Mouse (Mus musculus): ENCODE measurements around the gene Arid4a. TPM values are rescaled to one million over a fixed set of nuclear protein-coding genes. Genes with fewer than 3 reads are reported as not detected.

The Arid4a gene
- polyA plus RNA-seq, 1 experiment from 2014 or later: 32.5 TPM

GRCm38 (mm10) chr12:71003760-71004426, 11.9 kb upstream of the Arid4a start:
- no peak overlapping the region for H3K4me2 ChIP-seq (ENCODE audit: low read depth, low read length)
- no peak overlapping the region for H3K27ac ChIP-seq (replicated peaks; ENCODE audit: low read depth, low read length)
- H3K36me3 ChIP-seq (ENCODE audit: control insufficient read depth, insufficient read depth, low read length): peaks cover 63% of the 10 kb centered on the region
- no peak for ATAC-seq (ENCODE audit: low read depth)
- no peaks in the 10 kb centered on the region for H3K9me3 ChIP-seq (ENCODE audit: control insufficient read depth, low read length)
- H3K9ac ChIP-seq (ENCODE audit: low read depth, low read length): no peak overlapping the region
- H3K27me3 ChIP-seq (replicated peaks; ENCODE audit: control insufficient read depth, insufficient read depth, low read length): no peaks in the 10 kb centered on the region
- no peak for DNase-seq (ENCODE audit: low spot score)
- WGBS: 93% methylated on average over 5 of the region's 6 CpGs
- no peaks in the 10 kb centered on the region for H3K4me1 ChIP-seq (ENCODE audit: control insufficient read depth, insufficient read depth, low read length)
- H3K4me3 ChIP-seq (ENCODE audit: low read depth, low read length): no peak overlapping the region

- Histone ChIP-seq H3K9ac (ENCODE audit: low read depth, low read length) (no peak overlapping the region), H3K27me3 (replicated peaks; ENCODE audit: control insufficient read depth, insufficient read depth, low read length) (no peaks in the 10 kb centered on the region), H3K4me1 (ENCODE audit: control insufficient read depth, insufficient read depth, low read length) (no peaks in the 10 kb centered on the region), H3K4me3 (ENCODE audit: low read depth, low read length) (no peak overlapping the region), H3K36me3 (ENCODE audit: control insufficient read depth, insufficient read depth, low read length) (peaks cover 82% of the 10 kb centered on the region), H3K9me3 (ENCODE audit: control insufficient read depth, low read length) (no peaks in the 10 kb centered on the region), H3K27ac (replicated peaks; ENCODE audit: low read depth, low read length) (no peak overlapping the region), H3K4me2 (ENCODE audit: low read depth, low read length) (no peak overlapping the region)
- ATAC-seq (ENCODE audit: low read depth) (no peak), DNase-seq (ENCODE audit: low spot score) (no peak)
- WGBS: 89% methylated on average over 6 of the region's 6 CpGs
Measured at GRCm38 (mm10) chr12:71006141-71006540, 9.6 kb upstream of the Arid4a start.

- Histone ChIP-seq H3K9me3 (ENCODE audit: control insufficient read depth, low read length) (no peaks in the 10 kb centered on the region), H3K4me3 (ENCODE audit: low read depth, low read length) (no peak overlapping the region), H3K9ac (ENCODE audit: low read depth, low read length) (no peak overlapping the region), H3K36me3 (ENCODE audit: control insufficient read depth, insufficient read depth, low read length) (peaks cover 85% of the 10 kb centered on the region), H3K4me2 (ENCODE audit: low read depth, low read length) (no peak overlapping the region), H3K27me3 (replicated peaks; ENCODE audit: control insufficient read depth, insufficient read depth, low read length) (no peaks in the 10 kb centered on the region), H3K27ac (replicated peaks; ENCODE audit: low read depth, low read length) (no peak overlapping the region), H3K4me1 (ENCODE audit: control insufficient read depth, insufficient read depth, low read length) (no peaks in the 10 kb centered on the region)
- no peak for DNase-seq (ENCODE audit: low spot score)
- no peak for ATAC-seq (ENCODE audit: low read depth)
- WGBS: 85% methylated on average over 7 of the region's 7 CpGs
Measured at GRCm38 (mm10) chr12:71006901-71007300, 8.9 kb upstream of the Arid4a start.

GRCm38 (mm10) chr12:71009769-71010168, 6.0 kb upstream of the Arid4a start:
- Histone ChIP-seq H3K4me2 (ENCODE audit: low read depth, low read length) (no peak overlapping the region), H3K9ac (ENCODE audit: low read depth, low read length) (no peak overlapping the region), H3K4me1 (ENCODE audit: control insufficient read depth, insufficient read depth, low read length) (peaks cover 16% of the 10 kb centered on the region), H3K36me3 (ENCODE audit: control insufficient read depth, insufficient read depth, low read length) (peaks cover 79% of the 10 kb centered on the region), H3K27ac (replicated peaks; ENCODE audit: low read depth, low read length) (no peak overlapping the region), H3K27me3 (replicated peaks; ENCODE audit: control insufficient read depth, insufficient read depth, low read length) (no peaks in the 10 kb centered on the region), H3K4me3 (ENCODE audit: low read depth, low read length) (no peak overlapping the region), H3K9me3 (ENCODE audit: control insufficient read depth, low read length) (no peaks in the 10 kb centered on the region)
- ATAC-seq (ENCODE audit: low read depth): no peak
- WGBS: 56% methylated on average over 4 of the region's 4 CpGs
- peak; percentile 23 for DNase-seq (ENCODE audit: low spot score)

- Histone ChIP-seq H3K4me2 (ENCODE audit: low read depth, low read length) (peak overlapping the region; percentile 85), H3K4me3 (ENCODE audit: low read depth, low read length) (peak overlapping the region; percentile 64), H3K27me3 (replicated peaks; ENCODE audit: control insufficient read depth, insufficient read depth, low read length) (no peaks in the 10 kb centered on the region), H3K9ac (ENCODE audit: low read depth, low read length) (peak overlapping the region; percentile 83), H3K27ac (replicated peaks; ENCODE audit: low read depth, low read length) (peak overlapping the region; percentile 98), H3K9me3 (ENCODE audit: control insufficient read depth, low read length) (no peaks in the 10 kb centered on the region), H3K4me1 (ENCODE audit: control insufficient read depth, insufficient read depth, low read length) (peaks cover 16% of the 10 kb centered on the region), H3K36me3 (ENCODE audit: control insufficient read depth, insufficient read depth, low read length) (peaks cover 35% of the 10 kb centered on the region)
- under 1% methylated on average over 21 of the region's 32 CpGs for WGBS
- no peak; the same call in 1 of the 2 replicates for ATAC-seq (ENCODE audit: low read depth)
- DNase-seq (ENCODE audit: low spot score): peak; percentile 38
Measured at GRCm38 (mm10) chr12:71014845-71015362, 886 bp upstream of the Arid4a start.

- Histone ChIP-seq H3K9me3 (ENCODE audit: control insufficient read depth, low read length) (no peaks in the 10 kb centered on the region), H3K4me1 (ENCODE audit: control insufficient read depth, insufficient read depth, low read length) (peaks cover 16% of the 10 kb centered on the region), H3K4me3 (ENCODE audit: low read depth, low read length) (peak overlapping the region; percentile 96), H3K9ac (ENCODE audit: low read depth, low read length) (peak overlapping the region; percentile 92), H3K27ac (replicated peaks; ENCODE audit: low read depth, low read length) (peak overlapping the region; percentile 97), H3K4me2 (ENCODE audit: low read depth, low read length) (peak overlapping the region; percentile 68), H3K36me3 (ENCODE audit: control insufficient read depth, insufficient read depth, low read length) (peaks cover 39% of the 10 kb centered on the region), H3K27me3 (replicated peaks; ENCODE audit: control insufficient read depth, insufficient read depth, low read length) (no peaks in the 10 kb centered on the region)
- no CpG with 5 or more reads among the region's 33 CpGs for WGBS
- ATAC-seq (ENCODE audit: low read depth): peak; percentile 5; the same call in 1 of the 2 replicates
- DNase-seq (ENCODE audit: low spot score): no peak
Measured at GRCm38 (mm10) chr12:71016211-71016502, 367 bp downstream of the Arid4a start.

GRCm38 (mm10) chr12:71016503-71017241, 882 bp downstream of the Arid4a start:
- peak; percentile 2; the same call in 1 of the 2 replicates for ATAC-seq (ENCODE audit: low read depth)

GRCm38 (mm10) chr12:71017242-71017571, 1.4 kb downstream of the Arid4a start:
- no peak for DNase-seq (ENCODE audit: low spot score)
- 15% methylated on average over 5 of the region's 5 CpGs for WGBS
- H3K36me3 ChIP-seq (ENCODE audit: control insufficient read depth, insufficient read depth, low read length): peaks cover 43% of the 10 kb centered on the region
- H3K27ac ChIP-seq (replicated peaks; ENCODE audit: low read depth, low read length): peak overlapping the region; percentile 97
- no peaks in the 10 kb centered on the region for H3K9me3 ChIP-seq (ENCODE audit: control insufficient read depth, low read length)
- H3K27me3 ChIP-seq (replicated peaks; ENCODE audit: control insufficient read depth, insufficient read depth, low read length): no peaks in the 10 kb centered on the region
- H3K9ac ChIP-seq (ENCODE audit: low read depth, low read length): peak overlapping the region; percentile 92
- no peak for ATAC-seq (ENCODE audit: low read depth)
- peak overlapping the region; percentile 68 for H3K4me2 ChIP-seq (ENCODE audit: low read depth, low read length)
- peak overlapping the region; percentile 96 for H3K4me3 ChIP-seq (ENCODE audit: low read depth, low read length)
- H3K4me1 ChIP-seq (ENCODE audit: control insufficient read depth, insufficient read depth, low read length): peaks cover 16% of the 10 kb centered on the region

More at GRCm38 (mm10) chr12:71016503-71017241, 882 bp downstream of the Arid4a start:
- 0% methylated on average over 9 of the region's 82 CpGs for WGBS
- Histone ChIP-seq H3K27me3 (replicated peaks; ENCODE audit: control insufficient read depth, insufficient read depth, low read length) (no peaks in the 10 kb centered on the region), H3K9ac (ENCODE audit: low read depth, low read length) (peak overlapping the region; percentile 92), H3K36me3 (ENCODE audit: control insufficient read depth, insufficient read depth, low read length) (peaks cover 43% of the 10 kb centered on the region), H3K4me3 (ENCODE audit: low read depth, low read length) (peak overlapping the region; percentile 96), H3K9me3 (ENCODE audit: control insufficient read depth, low read length) (no peaks in the 10 kb centered on the region), H3K4me1 (ENCODE audit: control insufficient read depth, insufficient read depth, low read length) (peaks cover 16% of the 10 kb centered on the region), H3K27ac (replicated peaks; ENCODE audit: low read depth, low read length) (peak overlapping the region; percentile 97), H3K4me2 (ENCODE audit: low read depth, low read length) (peak overlapping the region; percentile 68)
- peak; percentile 39 for DNase-seq (ENCODE audit: low spot score)

All from embryonic facial prominence, embryonic 14.5 days (tissue).